Mouse (Mus musculus): Measurements from ENCODE around the gene Cdk5rap3. TPM values are rescaled to one million over a fixed set of nuclear protein-coding genes. Genes with fewer than 3 reads are reported as not detected.

Cdk5rap3 gene
- polyA plus RNA-seq, 1 experiment from 2014 or later, result 107 TPM

DNA sequence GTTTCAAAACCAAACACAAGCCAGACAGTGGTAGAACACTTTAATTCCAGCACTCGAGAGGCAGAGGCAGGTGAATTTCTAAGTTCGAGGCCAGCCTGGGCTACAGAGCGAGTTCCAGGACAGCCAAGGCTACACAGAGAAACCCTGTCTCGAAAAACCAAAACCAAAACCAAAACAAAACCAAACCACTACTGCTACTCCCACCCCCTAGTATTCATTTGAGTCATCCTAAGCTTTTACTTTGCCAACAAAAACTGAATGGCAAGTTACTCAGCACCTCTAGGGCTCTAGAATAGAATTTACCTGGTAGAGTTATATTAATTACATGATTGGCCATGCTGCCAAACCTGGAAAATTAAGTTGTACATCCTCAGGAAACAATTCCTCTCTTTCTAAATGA, 56.7 kb downstream of the Cdk5rap3 start:
- Histone ChIP-seq H3K27ac (no peak overlapping the region), H3K36me3 (replicated peaks) (no peaks in the 10 kb centered on the region), H3K27me3 (ENCODE audit: poor library complexity, severe bottlenecking) (peaks cover 15% of the 10 kb centered on the region), H3K4me1 (peaks cover 43% of the 10 kb centered on the region), H3K4me3 (no peak overlapping the region), H3K9me3 (no peaks in the 10 kb centered on the region)
- 82% methylated on average over 4 of the region's 4 CpGs for WGBS
- DNase-seq (ENCODE audit: extremely low spot score, low spot score), result no peak

DNA sequence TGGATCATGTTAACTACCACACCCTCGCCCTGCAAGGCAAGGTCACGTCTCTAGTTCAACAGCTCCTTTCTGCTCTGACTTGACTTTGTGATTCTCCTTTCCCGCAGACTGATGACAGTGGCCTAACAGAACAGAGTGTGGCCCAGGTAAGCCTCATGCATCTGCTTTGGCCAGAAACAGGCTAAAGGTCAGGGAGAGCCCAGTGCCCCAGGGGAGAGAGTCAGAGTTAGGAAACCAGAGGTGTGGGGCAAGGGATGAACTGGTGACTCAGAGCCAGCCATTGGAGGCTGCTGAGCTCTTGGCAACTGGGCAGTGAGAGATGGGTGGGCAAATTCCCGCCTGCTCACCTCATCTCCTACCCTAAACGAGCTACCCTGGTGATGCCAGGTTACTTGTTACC, 58.9 kb downstream of the Cdk5rap3 start:
- H3K4me1 ChIP-seq, result peaks cover 26% of the 10 kb centered on the region
- H3K4me3 ChIP-seq, result no peak overlapping the region
- WGBS, result 82% methylated on average over 5 of the region's 5 CpGs
- no peak for DNase-seq (ENCODE audit: extremely low spot score, low spot score)
- no peaks in the 10 kb centered on the region for H3K36me3 ChIP-seq (replicated peaks)
- peaks cover 10% of the 10 kb centered on the region for H3K27me3 ChIP-seq (ENCODE audit: poor library complexity, severe bottlenecking)
- no peak overlapping the region for H3K27ac ChIP-seq
- H3K9me3 ChIP-seq, result no peaks in the 10 kb centered on the region

Other genes with a start within 250 kb of the Cdk5rap3 start
- 25.7 and 27.5 TPM in 2 replicates for gene Snx11, start 138.9 kb downstream of the Cdk5rap3 start, polyA plus RNA-seq (2016; fragmentation: Nextera tagmentation; extraction: Ambion mirVana)
- 188 and 202 TPM in 2 replicates for gene Cbx1, start 127.4 kb downstream of the Cdk5rap3 start, polyA plus RNA-seq (2016; fragmentation: Nextera tagmentation; extraction: Ambion mirVana)
- gene Nfe2l1, start 86.5 kb downstream of the Cdk5rap3 start, polyA plus RNA-seq (2016; fragmentation: Nextera tagmentation; extraction: Ambion mirVana), result 64.7 and 66.0 TPM in 2 replicates
- 25.1 and 25.6 TPM in 2 replicates for gene Copz2, start 66.6 kb downstream of the Cdk5rap3 start, polyA plus RNA-seq (2016; fragmentation: Nextera tagmentation; extraction: Ambion mirVana)
- 0.36 and 0.40 TPM in 2 replicates for gene Prr15l, start 11.6 kb upstream of the Cdk5rap3 start, polyA plus RNA-seq (2016; fragmentation: Nextera tagmentation; extraction: Ambion mirVana)
- gene Pnpo, start 27.5 kb upstream of the Cdk5rap3 start, polyA plus RNA-seq (2016; fragmentation: Nextera tagmentation; extraction: Ambion mirVana), result 36.8 and 40.7 TPM in 2 replicates
- 29.7 and 30.9 TPM in 2 replicates for gene Sp2, start 66.5 kb upstream of the Cdk5rap3 start, polyA plus RNA-seq (2016; fragmentation: Nextera tagmentation; extraction: Ambion mirVana)
- gene Sp6, start 96.9 kb upstream of the Cdk5rap3 start, polyA plus RNA-seq (2016; fragmentation: Nextera tagmentation; extraction: Ambion mirVana), result 1.8 and 2.1 TPM in 2 replicates
- 44.1 and 44.6 TPM in 2 replicates for gene Scrn2, start 113.4 kb upstream of the Cdk5rap3 start, polyA plus RNA-seq (2016; fragmentation: Nextera tagmentation; extraction: Ambion mirVana)
- gene Lrrc46, start 124.9 kb upstream of the Cdk5rap3 start, polyA plus RNA-seq (2016; fragmentation: Nextera tagmentation; extraction: Ambion mirVana), result 2.6 and 2.7 TPM in 2 replicates
- 84.6 and 88.3 TPM in 2 replicates for gene Mrpl10, start 125.1 kb upstream of the Cdk5rap3 start, polyA plus RNA-seq (2016; fragmentation: Nextera tagmentation; extraction: Ambion mirVana)
- 8.4 and 8.9 TPM in 2 replicates for gene Osbpl7, start 134.1 kb upstream of the Cdk5rap3 start, polyA plus RNA-seq (2016; fragmentation: Nextera tagmentation; extraction: Ambion mirVana)
- gene Tbx21, start 198.8 kb upstream of the Cdk5rap3 start, polyA plus RNA-seq (2016; fragmentation: Nextera tagmentation; extraction: Ambion mirVana), result 0.23 and 0.37 TPM in 2 replicates
- 3.9 and 4.0 TPM in 2 replicates for gene Tbkbp1, start 235.0 kb upstream of the Cdk5rap3 start, polyA plus RNA-seq (2016; fragmentation: Nextera tagmentation; extraction: Ambion mirVana)